ENCODE assay signal across 8 mouse cellular contexts in genomic region chr6:50808126-50808525, GRCm38 (mm10).
DNase-seq lines count a peak whose midpoint lies in the region; ATAC-seq lines count a peak whose summit lies in the region.

No protein-coding gene starts in this region.

- 8% methylated on average over 4 of the region's 4 CpGs for WGBS in forebrain, embryonic 13.5 days

- no peak overlapping the region for H3K4me3 ChIP-seq in forebrain, embryonic 13.5 days

- peak; percentile 72 for DNase-seq in kidney, adult 18-20 months
- no peak for DNase-seq in kidney, adult 11 months
- peak; percentile 16 for DNase-seq in c-Kit-negative CD71-positive TER-119-positive erythroid progenitor cells, embryonic 14.5 days (ENCODE audit: low read depth, low spot score)
- DNase-seq in induced T-regulatory cell, adult 2 months (ENCODE audit: low read depth), result peak; percentile 67
- DNase-seq in left cerebral cortex, postnatal 4 days, result peak; percentile 77
- peak; percentile 83 for DNase-seq in neural tube, embryonic 10.5 days (ENCODE audit: extremely low spot score, low spot score)
- DNase-seq in thymus, postnatal 4 days, result peak; percentile 70

- no peak overlapping the region for H3K27ac ChIP-seq in forebrain, embryonic 13.5 days

- H3K4me1 ChIP-seq in forebrain, embryonic 13.5 days, result peaks cover 29% of the 10 kb centered on the region

- ATAC-seq in forebrain, embryonic 13.5 days, result peak; percentile 22; the same call in 1 of the 2 replicates

- no peaks in the 10 kb centered on the region for H3K36me3 ChIP-seq in forebrain, embryonic 13.5 days (ENCODE audit: poor library complexity, severe bottlenecking)

- H3K9ac ChIP-seq in forebrain, embryonic 13.5 days, result no peak overlapping the region

- no peak overlapping the region for H3K4me2 ChIP-seq in forebrain, embryonic 13.5 days

- intact Hi-C loops in left cerebral cortex, postnatal 4 days (cut with DNase I), result loop anchor here (2.0 kb wide), 1 partner anchor 129 kb away; no protein-coding TSS in a partner anchor

- H3K9me3 ChIP-seq in forebrain, embryonic 13.5 days (replicated peaks), result no peaks in the 10 kb centered on the region

- H3K27me3 ChIP-seq in forebrain, embryonic 13.5 days, result peaks cover 42% of the 10 kb centered on the region
